Mouse (Mus musculus): ENCODE measurements at regions not wholly inside any gene's neighbourhood (a gene's known extent, or its start where the extent isn't known, plus 50 kb on each side); places are given as distances from the start of the nearest gene placed in this dataset.

GRCm38 (mm10) chr13:25548551-25548950 is 278.2 kb upstream of the Nrsn1 start:
- H3K36me3 ChIP-seq (ENCODE audit: poor library complexity, severe bottlenecking): no peaks in the 10 kb centered on the region
- no peak overlapping the region; the same call in 1 of the 2 replicates for H3K27ac ChIP-seq
- H3K4me1 ChIP-seq: no peaks in the 10 kb centered on the region
- no peak overlapping the region for H3K9ac ChIP-seq
- no peaks in the 10 kb centered on the region; the same call in 1 of the 2 replicates for H3K9me3 ChIP-seq (replicated peaks)
- H3K27me3 ChIP-seq: no peaks in the 10 kb centered on the region
- H3K4me2 ChIP-seq: no peak overlapping the region
- no peak for ATAC-seq
- no peak overlapping the region for H3K4me3 ChIP-seq
- 92% methylated on average over 9 of the region's 9 CpGs for WGBS

GRCm38 (mm10) chr13:25547150-25548145 is 277.1 kb upstream of the Nrsn1 start:
- H3K27ac ChIP-seq: 0 out of 2 replicates have a peak overlapping the region, but pooled peaks have one; percentile 10
- no peaks in the 10 kb centered on the region for H3K27me3 ChIP-seq
- WGBS: 55% methylated on average over 12 of the region's 12 CpGs
- no peak overlapping the region for H3K9ac ChIP-seq
- peak; percentile 72 for ATAC-seq
- no peaks in the 10 kb centered on the region for H3K36me3 ChIP-seq (ENCODE audit: poor library complexity, severe bottlenecking)
- no peaks in the 10 kb centered on the region; the same call in 1 of the 2 replicates for H3K9me3 ChIP-seq (replicated peaks)
- no peak overlapping the region for H3K4me3 ChIP-seq
- H3K4me2 ChIP-seq: no peak overlapping the region
- no peaks in the 10 kb centered on the region for H3K4me1 ChIP-seq

DNA sequence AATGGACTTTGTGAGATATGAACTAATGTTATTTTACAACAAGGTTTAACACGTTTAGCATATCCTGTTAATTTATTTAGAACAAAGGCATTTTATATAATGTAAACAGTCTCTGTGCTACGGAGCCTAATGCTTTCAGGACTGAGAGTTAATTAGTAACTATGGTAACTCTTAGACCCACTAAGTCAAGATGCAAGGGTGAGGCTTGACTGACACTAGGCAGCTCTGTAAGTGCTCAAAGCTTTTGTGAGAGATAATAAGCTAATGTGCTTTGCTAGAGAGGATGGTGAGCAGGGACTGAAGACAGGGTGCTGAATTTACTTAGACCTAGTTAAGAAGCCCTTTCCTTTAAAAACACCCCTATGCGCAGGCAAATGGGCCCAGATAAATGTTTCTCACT is 253.8 kb upstream of the Nrsn1 start:
- Histone ChIP-seq H3K27ac (0 out of 2 replicates have a peak overlapping the region, but pooled peaks have one; percentile 22), H3K4me1 (0 out of 2 replicates have a peak, but pooled peaks cover 4% of the 10 kb centered on the region), H3K4me3 (no peak overlapping the region), H3K9ac (no peak overlapping the region), H3K4me2 (no peak overlapping the region), H3K36me3 (ENCODE audit: poor library complexity, severe bottlenecking) (no peaks in the 10 kb centered on the region), H3K9me3 (replicated peaks) (peaks cover 5% of the 10 kb centered on the region; the same call in 1 of the 2 replicates), H3K27me3 (no peaks in the 10 kb centered on the region)
- 22% methylated on average over 3 of the region's 3 CpGs for WGBS
- peak; percentile 76; the same call in 1 of the 2 replicates for ATAC-seq

DNA sequence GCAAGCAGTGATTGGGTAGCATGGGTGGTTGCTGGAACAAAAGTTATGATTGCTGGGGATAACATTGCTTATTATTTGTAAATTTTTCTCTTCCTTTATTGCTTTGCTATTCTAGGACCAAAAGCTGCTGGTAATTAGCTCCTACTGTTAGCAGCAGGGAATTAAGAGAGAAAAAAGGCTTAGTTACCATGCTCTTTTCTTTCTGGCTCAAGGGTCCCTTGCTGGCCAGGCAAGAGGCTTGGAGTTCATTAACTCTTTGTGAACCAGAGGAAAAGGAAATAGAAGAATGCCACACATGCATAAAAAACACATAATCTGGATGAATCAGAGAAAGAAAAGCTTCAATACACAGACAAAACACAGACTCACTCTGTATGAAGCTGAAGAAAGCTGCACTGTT is 237.1 kb upstream of the Nrsn1 start:
- Histone ChIP-seq H3K36me3 (ENCODE audit: poor library complexity, severe bottlenecking) (no peaks in the 10 kb centered on the region), H3K4me2 (no peak overlapping the region), H3K27me3 (no peaks in the 10 kb centered on the region), H3K9ac (no peak overlapping the region), H3K9me3 (replicated peaks) (no peaks in the 10 kb centered on the region), H3K27ac (no peak overlapping the region), H3K4me3 (no peak overlapping the region), H3K4me1 (peaks cover 7% of the 10 kb centered on the region)
- ATAC-seq: no peak

GRCm38 (mm10) chr13:25494492-25495034 is 224.3 kb upstream of the Nrsn1 start:
- no peak overlapping the region for H3K9ac ChIP-seq
- no peaks in the 10 kb centered on the region for H3K36me3 ChIP-seq (ENCODE audit: poor library complexity, severe bottlenecking)
- H3K4me2 ChIP-seq: no peak overlapping the region
- H3K4me1 ChIP-seq: peaks cover 6% of the 10 kb centered on the region; the same call in 1 of the 2 replicates
- WGBS: 20% methylated on average over 7 of the region's 7 CpGs
- H3K4me3 ChIP-seq: no peak overlapping the region
- no peaks in the 10 kb centered on the region for H3K9me3 ChIP-seq (replicated peaks)
- no peaks in the 10 kb centered on the region for H3K27me3 ChIP-seq
- no peak overlapping the region for H3K27ac ChIP-seq
- no peak for ATAC-seq

- H3K27me3 ChIP-seq: no peaks in the 10 kb centered on the region
- no peak overlapping the region for H3K4me3 ChIP-seq
- no peak overlapping the region for H3K27ac ChIP-seq
- H3K9me3 ChIP-seq (replicated peaks): no peaks in the 10 kb centered on the region
- H3K4me2 ChIP-seq: no peak overlapping the region
- H3K9ac ChIP-seq: no peak overlapping the region
- no peak for ATAC-seq
- 82% methylated on average over 4 of the region's 4 CpGs for WGBS
- H3K4me1 ChIP-seq: peaks cover 6% of the 10 kb centered on the region; the same call in 1 of the 2 replicates
- no peaks in the 10 kb centered on the region for H3K36me3 ChIP-seq (ENCODE audit: poor library complexity, severe bottlenecking)
Measured at GRCm38 (mm10) chr13:25490036-25490435, 219.7 kb upstream of the Nrsn1 start.

DNA sequence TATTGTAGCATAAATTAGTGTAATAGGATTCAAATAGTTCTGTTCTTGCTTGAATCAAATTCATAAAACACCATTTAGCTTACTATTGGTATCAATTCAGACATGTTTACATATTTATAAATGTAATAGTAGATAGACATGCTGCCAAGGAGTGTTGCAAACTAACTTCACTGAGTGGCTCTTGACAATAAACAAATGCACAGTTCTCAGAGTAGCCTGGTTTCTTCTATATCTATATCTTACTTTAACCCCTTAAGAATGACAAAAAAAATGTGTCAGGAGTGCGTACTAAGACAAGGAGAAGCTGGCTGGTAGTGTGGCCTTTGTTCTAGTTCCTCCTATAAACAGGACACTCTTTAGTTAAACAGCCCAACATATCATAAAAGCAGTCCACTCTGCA is 213.0 kb upstream of the Nrsn1 start:
- no peak for ATAC-seq
- Histone ChIP-seq H3K27me3 (no peaks in the 10 kb centered on the region), H3K9me3 (replicated peaks) (no peaks in the 10 kb centered on the region), H3K9ac (no peak overlapping the region), H3K27ac (no peak overlapping the region), H3K4me2 (no peak overlapping the region), H3K4me3 (no peak overlapping the region), H3K4me1 (no peaks in the 10 kb centered on the region), H3K36me3 (ENCODE audit: poor library complexity, severe bottlenecking) (no peaks in the 10 kb centered on the region)
- WGBS: 89% methylated on average over 1 of the region's 1 CpGs

DNA sequence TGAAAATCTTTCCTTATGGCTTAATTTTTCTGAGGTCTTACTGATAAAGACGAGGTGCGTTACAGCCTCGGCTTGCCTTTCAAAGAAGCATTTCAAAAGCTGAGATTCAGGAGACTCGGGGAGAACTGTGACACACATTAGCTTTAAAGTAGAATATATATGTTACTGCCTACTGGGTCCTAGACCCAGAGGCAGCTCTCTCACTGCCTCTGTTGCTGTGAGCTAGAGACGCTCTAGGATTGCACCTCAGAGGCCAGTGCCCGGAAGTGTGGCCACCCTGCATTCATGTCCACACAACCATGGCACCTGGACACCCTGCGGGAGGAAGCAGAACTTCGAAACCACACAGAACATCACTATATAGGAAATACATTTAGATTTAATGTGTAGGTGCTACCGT is 181.6 kb upstream of the Nrsn1 start:
- peak overlapping the region; percentile 38; the same call in 1 of the 2 replicates for H3K9ac ChIP-seq
- no peaks in the 10 kb centered on the region for H3K36me3 ChIP-seq (ENCODE audit: poor library complexity, severe bottlenecking)
- H3K4me2 ChIP-seq: no peak overlapping the region
- peak; percentile 52; the same call in 1 of the 2 replicates for ATAC-seq
- H3K4me1 ChIP-seq: peaks cover 5% of the 10 kb centered on the region; the same call in 1 of the 2 replicates
- peak overlapping the region; percentile 62; the same call in 1 of the 2 replicates for H3K27ac ChIP-seq
- no peaks in the 10 kb centered on the region for H3K27me3 ChIP-seq
- H3K9me3 ChIP-seq (replicated peaks): no peaks in the 10 kb centered on the region
- no peak overlapping the region for H3K4me3 ChIP-seq
- 65% methylated on average over 9 of the region's 9 CpGs for WGBS

DNA sequence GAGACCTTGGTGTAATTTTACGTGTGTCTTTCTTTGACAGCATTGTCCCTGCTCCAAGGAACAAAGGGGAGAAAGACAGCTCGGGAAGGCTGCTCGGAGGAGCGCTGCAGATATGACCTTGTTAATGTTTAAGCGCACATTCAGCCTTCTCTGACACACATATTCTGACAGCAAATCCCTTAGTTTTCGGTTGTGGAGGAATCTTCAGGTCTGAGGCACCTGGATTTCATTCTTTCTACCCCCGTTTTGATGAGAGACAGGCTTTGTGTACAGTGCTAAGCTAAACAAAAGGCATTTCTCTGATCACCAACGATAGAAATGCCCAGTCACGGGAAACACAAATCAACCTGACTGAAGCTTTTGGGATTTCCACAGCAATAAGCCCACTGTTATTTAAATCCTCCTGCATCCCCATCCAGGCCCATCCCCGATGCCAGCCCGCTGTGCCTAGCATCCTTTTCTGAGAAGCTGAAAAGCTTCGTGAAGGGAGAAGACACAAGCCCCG is 181.1 kb upstream of the Nrsn1 start:
- Histone ChIP-seq H3K27ac (peak overlapping the region; percentile 62), H3K4me2 (peak overlapping the region; percentile 16; the same call in 1 of the 2 replicates)

GRCm38 (mm10) chr13:25429701-25430418 is 159.6 kb upstream of the Nrsn1 start:
- no peak for ATAC-seq
- H3K27ac ChIP-seq: no peak overlapping the region
- 73% methylated on average over 6 of the region's 6 CpGs for WGBS

More for the DNA sequence above, 181.1 kb upstream of the Nrsn1 start:
- no peaks in the 10 kb centered on the region for H3K9me3 ChIP-seq (replicated peaks)
- peak; percentile 76 for ATAC-seq
- H3K36me3 ChIP-seq (ENCODE audit: poor library complexity, severe bottlenecking): no peaks in the 10 kb centered on the region
- no peaks in the 10 kb centered on the region for H3K27me3 ChIP-seq
- peaks cover 5% of the 10 kb centered on the region; the same call in 1 of the 2 replicates for H3K4me1 ChIP-seq
- H3K9ac ChIP-seq: peak overlapping the region; percentile 38; the same call in 1 of the 2 replicates
- H3K4me3 ChIP-seq: no peak overlapping the region
- 14% methylated on average over 13 of the region's 13 CpGs for WGBS

GRCm38 (mm10) chr13:25403182-25403795 is 133.0 kb upstream of the Nrsn1 start:
- ATAC-seq: peak; percentile 81
- Histone ChIP-seq H3K9ac (no peak overlapping the region), H3K4me2 (no peak overlapping the region), H3K27me3 (peaks cover 2% of the 10 kb centered on the region), H3K4me1 (peaks cover 25% of the 10 kb centered on the region), H3K4me3 (no peak overlapping the region), H3K9me3 (replicated peaks) (no peaks in the 10 kb centered on the region), H3K36me3 (ENCODE audit: poor library complexity, severe bottlenecking) (no peaks in the 10 kb centered on the region), H3K27ac (peak overlapping the region; percentile 70)
- WGBS: 9% methylated on average over 3 of the region's 3 CpGs

More at GRCm38 (mm10) chr13:25429701-25430418, 159.6 kb upstream of the Nrsn1 start:
- Histone ChIP-seq H3K9ac (no peak overlapping the region), H3K4me2 (no peak overlapping the region), H3K4me1 (no peaks in the 10 kb centered on the region), H3K27me3 (no peaks in the 10 kb centered on the region), H3K4me3 (no peak overlapping the region), H3K36me3 (ENCODE audit: poor library complexity, severe bottlenecking) (no peaks in the 10 kb centered on the region), H3K9me3 (replicated peaks) (no peaks in the 10 kb centered on the region)

All from forebrain, embryonic 13.5 days (tissue).